Mouse (Mus musculus) forebrain, embryonic 14.5 days (tissue): Measurements from ENCODE around the gene Serpinb3d. TPM values are rescaled to one million over a fixed set of nuclear protein-coding genes. Genes with fewer than 3 reads are reported as not detected.
"Not testable (repeated sequence)": the region's sequence is repeated elsewhere in the genome, so short reads cannot be mapped to it uniquely, and the experiment has no call there.

Experiments
- ATAC-seq: fragments of 200-750 bp; cut with Nextera tagmentation; 2 replicates; pipeline ENCODE4 v1.8.0; 2017; ENCODE audit warnings: mild to moderate bottlenecking, moderate library complexity
- DNase-seq: peaks from one replicate; pipeline ENCODE4 v3.0.0-alpha.2; 2015; ENCODE audit warnings: low spot score
- H3K27ac ChIP-seq: fragments of 300-500 bp; sonication (generic); 2 replicates; pipeline ENCODE4 v1.5.1; 2014; ENCODE audit warnings: low read depth, mild to moderate bottlenecking, control low read depth, low read length, moderate library complexity
- H3K27me3 ChIP-seq: fragments of 300-500 bp; sonication (generic); replicated peaks from 2 replicates; pipeline ENCODE4 v1.6.1; 2014; ENCODE audit warnings: low read length, control low read depth, mixed read lengths; ENCODE audit not compliant: control insufficient read depth, insufficient read depth
- H3K36me3 ChIP-seq: fragments of 300-500 bp; sonication (generic); 2 replicates; pipeline ENCODE4 v1.6.1; 2014; ENCODE audit warnings: low read length, control low read depth; ENCODE audit not compliant: control insufficient read depth, insufficient read depth
- H3K4me1 ChIP-seq: fragments of 300-500 bp; sonication (generic); 2 replicates; pipeline ENCODE4 v1.6.1; 2014; ENCODE audit warnings: antibody characterized with exemption, low read length, control low read depth; ENCODE audit not compliant: control insufficient read depth, insufficient read depth
- H3K4me2 ChIP-seq: fragments of 300-500 bp; sonication (generic); 2 replicates; pipeline ENCODE4 v1.6.1; 2014; ENCODE audit warnings: mild to moderate bottlenecking, control low read depth, low read length
- H3K4me3 ChIP-seq: fragments of 300-500 bp; sonication (generic); 2 replicates; pipeline ENCODE4 v1.5.1; 2014; ENCODE audit warnings: low read depth, low read length, control low read depth
- H3K9ac ChIP-seq: fragments of 300-500 bp; sonication (generic); 2 replicates; pipeline ENCODE4 v1.6.1; 2014; ENCODE audit warnings: mild to moderate bottlenecking, low read length, control low read depth, moderate library complexity
- H3K9me3 ChIP-seq: fragments of 300-500 bp; sonication (generic); replicated peaks from 2 replicates; pipeline ENCODE4 v1.6.1; 2016; ENCODE audit warnings: low read length, control low read depth, mixed read lengths; ENCODE audit not compliant: control insufficient read depth
- WGBS: fragments of 180-500 bp; shearing (Covaris S2); extraction: QIAGEN DNeasy Blood & Tissue Kit; methylation state at CpG from one replicate; pipeline ENCODE4 v1.1.7; 2014; 5-methylcytosine and 5-hydroxymethylcytosine counted together
- polyA plus RNA-seq: library from polyadenylated mRNA; unstranded; fragments of >200 nt; fragmentation: Nextera tagmentation; extraction: Ambion mirVana; gene quantifications from 2 replicates; pipeline ENCODE4 v1.2.1, GENCODE M21; 2014

The Serpinb3d gene
- polyA plus RNA-seq = not detected in 2 replicates

DNA sequence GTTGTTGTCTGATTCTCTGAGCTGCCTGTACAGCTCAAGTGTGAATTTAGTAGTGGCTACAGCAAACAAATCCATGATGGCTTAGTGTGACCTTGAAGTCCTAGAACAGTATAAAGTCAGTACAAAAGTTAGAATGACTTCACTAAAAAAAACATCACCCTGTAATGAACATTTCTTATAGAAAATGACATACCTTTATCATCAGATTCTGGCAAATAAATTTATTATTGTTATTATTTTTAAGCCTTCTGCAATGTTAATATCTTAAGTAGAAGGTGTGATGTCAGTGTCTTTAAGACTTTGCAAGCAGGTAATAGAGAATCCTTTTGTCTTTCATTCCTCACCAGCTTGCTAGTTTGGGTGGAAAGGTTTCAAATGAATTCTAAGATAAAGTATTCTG is at the start of gene Serpinb3d:
TSS of gene Serpinb3d (minus strand) at position 101 of the 400 bp plus-strand sequence.
- Histone ChIP-seq H3K4me1 (no peaks in the 10 kb centered on the region), H3K4me3 (no peak within 1 kb of the TSS), H3K9me3 (no peaks in the 10 kb centered on the region), H3K27me3 (no peaks in the 10 kb centered on the region), H3K27ac (no peak within 1 kb of the TSS), H3K36me3 (no peaks in the 10 kb centered on the region), H3K4me2 (no peak within 1 kb of the TSS), H3K9ac (no peak within 1 kb of the TSS)
- DNase-seq (no peak), ATAC-seq (no peak)

- not testable (repeated sequence) for H3K4me2 ChIP-seq, DNase-seq, ATAC-seq, H3K9me3 ChIP-seq, H3K4me3 ChIP-seq, H3K27ac ChIP-seq, H3K4me1 ChIP-seq, H3K27me3 ChIP-seq, H3K9ac ChIP-seq, H3K36me3 ChIP-seq
Observed at GRCm38 (mm10) chr1:107127453-107127852, 44.1 kb upstream of the Serpinb3d start.

GRCm38 (mm10) chr1:107098417-107098816 is 15.1 kb upstream of the Serpinb3d start:
- WGBS = 91% methylated on average over 2 of the region's 2 CpGs
- no peak for DNase-seq
- Histone ChIP-seq H3K27ac (no peak overlapping the region), H3K9me3 (no peaks in the 10 kb centered on the region), H3K4me2 (no peak overlapping the region), H3K4me1 (no peaks in the 10 kb centered on the region), H3K27me3 (no peaks in the 10 kb centered on the region), H3K9ac (no peak overlapping the region), H3K36me3 (no peaks in the 10 kb centered on the region), H3K4me3 (no peak overlapping the region)
- ATAC-seq = no peak

DNA sequence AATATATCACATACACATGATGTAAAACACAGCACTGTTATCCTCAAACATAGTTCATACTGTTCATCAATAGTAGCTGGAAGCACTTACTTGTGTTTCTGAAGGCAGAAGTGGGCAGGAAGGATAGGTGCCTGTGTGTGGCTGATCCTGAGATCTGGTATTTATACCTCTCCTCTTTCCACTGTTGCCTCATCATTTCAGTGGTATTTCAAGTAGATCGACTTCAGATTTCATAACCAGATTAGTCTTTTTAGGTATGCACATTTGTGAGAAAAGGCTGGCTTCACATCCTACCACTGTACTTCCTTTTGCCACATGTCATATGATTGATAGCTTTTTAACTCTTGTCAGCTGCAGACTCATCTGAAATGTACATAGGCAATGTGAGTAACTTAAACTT is 31.1 kb downstream of the Serpinb3d start, which contains the start of gene Serpinb3a:
TSS of gene Serpinb3a (minus strand) at position 101 of the 400 bp plus-strand sequence.
- Histone ChIP-seq H3K27ac (no peak within 1 kb of the TSS), H3K4me3 (no peak within 1 kb of the TSS), H3K9me3 (no peaks in the 10 kb centered on the region), H3K4me1 (no peaks in the 10 kb centered on the region), H3K36me3 (no peaks in the 10 kb centered on the region), H3K9ac (no peak within 1 kb of the TSS), H3K27me3 (no peaks in the 10 kb centered on the region), H3K4me2 (no peak within 1 kb of the TSS)
- ATAC-seq (no peak), DNase-seq (no peak)
- 93% methylated on average over 1 of the region's 1 CpGs for WGBS

- not testable (repeated sequence) for H3K27me3 ChIP-seq, H3K4me2 ChIP-seq, H3K4me3 ChIP-seq, H3K9ac ChIP-seq, DNase-seq, H3K4me1 ChIP-seq, H3K36me3 ChIP-seq, H3K27ac ChIP-seq, H3K9me3 ChIP-seq, ATAC-seq
- 92% methylated on average over 3 of the region's 3 CpGs for WGBS
Observed at GRCm38 (mm10) chr1:107034236-107034635, 49.1 kb downstream of the Serpinb3d start.

Other genes starting within 250 kb of the Serpinb3d start
- gene Serpinb5, start 222.3 kb downstream of the Serpinb3d start, polyA plus RNA-seq = not detected in 2 replicates
- gene Serpinb12, start 149.1 kb downstream of the Serpinb3d start, polyA plus RNA-seq = not detected in 2 replicates
- not detected in 2 replicates for gene Serpinb13, start 102.5 kb downstream of the Serpinb3d start, polyA plus RNA-seq
- gene Serpinb3a, start 31.2 kb downstream of the Serpinb3d start, polyA plus RNA-seq = not detected in 2 replicates
- not detected in 2 replicates for gene Serpinb3b, start 194.9 kb upstream of the Serpinb3d start, polyA plus RNA-seq
- not detected in 2 replicates for gene Serpinb3c, start 194.9 kb upstream of the Serpinb3d start, polyA plus RNA-seq